Mouse (Mus musculus) B cell, adult 2 months (primary cell): ENCODE results near the gene Hoxb6.
A peak's percentile ranks its signal among the peaks of the same experiment; 100 is the strongest.

ENCODE experiments used
- DNase-seq, 2 experiments: peaks; one replicate each; pipeline ENCODE4 v3.0.0; 2022

Gene Hoxb6

GRCm38 (mm10) chr11:96291681-96292564 lies at the start of gene Hoxb6:
TSS of gene Hoxb6 (plus strand) at chr11:96292476.
- DNase-seq: no peak

GRCm38 (mm10) chr11:96250901-96251300 lies 41.4 kb upstream of the Hoxb6 start:
- DNase-seq: no peak

- DNase-seq: no peak
These were observed 40.7 kb upstream of the Hoxb6 start for GRCm38 (mm10) chr11:96251480-96252031.

GRCm38 (mm10) chr11:96252541-96253120 lies 39.6 kb upstream of the Hoxb6 start:
- no peak for DNase-seq

- no peak for DNase-seq
These were observed 38.1 kb upstream of the Hoxb6 start for GRCm38 (mm10) chr11:96254221-96254620.

GRCm38 (mm10) chr11:96255111-96255995 lies 36.9 kb upstream of the Hoxb6 start:
- no peak for DNase-seq

- no peak for DNase-seq
These were observed 36.3 kb upstream of the Hoxb6 start for GRCm38 (mm10) chr11:96255996-96256445.

- DNase-seq: no peak
These were observed 35.1 kb upstream of the Hoxb6 start for GRCm38 (mm10) chr11:96257141-96257540.

- no peak for DNase-seq
These were observed 33.2 kb upstream of the Hoxb6 start for GRCm38 (mm10) chr11:96259038-96259437.

- DNase-seq: no peak
These were observed 32.8 kb upstream of the Hoxb6 start for GRCm38 (mm10) chr11:96259511-96259910.

- no peak for DNase-seq
These were observed 31.8 kb upstream of the Hoxb6 start for GRCm38 (mm10) chr11:96260310-96260970.

GRCm38 (mm10) chr11:96261323-96261890 lies 30.9 kb upstream of the Hoxb6 start:
- peak; percentile 59 to 63 for DNase-seq

- no peak for DNase-seq
These were observed 29.9 kb upstream of the Hoxb6 start for GRCm38 (mm10) chr11:96262262-96262830.

GRCm38 (mm10) chr11:96263636-96264389 lies 28.5 kb upstream of the Hoxb6 start:
- no peak for DNase-seq

GRCm38 (mm10) chr11:96264390-96265020 lies 27.8 kb upstream of the Hoxb6 start:
- DNase-seq: no peak

- no peak for DNase-seq
These were observed 26.3 kb upstream of the Hoxb6 start for GRCm38 (mm10) chr11:96265954-96266353.

- no peak for DNase-seq
These were observed 25.0 kb upstream of the Hoxb6 start for GRCm38 (mm10) chr11:96267021-96267920.

GRCm38 (mm10) chr11:96268031-96268745 lies 24.1 kb upstream of the Hoxb6 start:
- no peak for DNase-seq
